Mouse (Mus musculus) erythroblast, embryonic 14.5 days (primary cell): Measurements from ENCODE around the gene Fezf1. TPM values are rescaled to one million over a fixed set of nuclear protein-coding genes. Genes with fewer than 3 reads are reported as not detected.

Experiments used
- H3K27me3 ChIP-seq: 2 replicates; pipeline ENCODE4 v1.6.1; 2012; ENCODE audit warnings: inconsistent platforms; ENCODE audit not compliant: control insufficient read depth
- H3K36me3 ChIP-seq: 2 replicates; pipeline ENCODE4 v1.6.1; 2012; ENCODE audit warnings: mild to moderate bottlenecking, inconsistent platforms; ENCODE audit not compliant: control insufficient read depth
- H3K4me1 ChIP-seq: 2 replicates; pipeline ENCODE4 v1.6.1; 2012; ENCODE audit warnings: inconsistent platforms; ENCODE audit not compliant: control insufficient read depth
- H3K4me3 ChIP-seq: replicated peaks from 2 replicates; pipeline ENCODE3; 2012; ENCODE audit warnings: moderate library complexity, mild to moderate bottlenecking, inconsistent platforms
- H3K9me3 ChIP-seq: 2 replicates; pipeline ENCODE4 v1.6.1; 2012; ENCODE audit warnings: low read length, inconsistent platforms, mixed read lengths; ENCODE audit not compliant: control insufficient read depth
- GATA1 ChIP-seq: IDR thresholded peaks from 2 replicates; pipeline ENCODE4 v1.6.1; 2012; ENCODE audit warnings: low read length, inconsistent platforms, mixed read lengths
- TAL1 ChIP-seq: IDR thresholded peaks from 3 replicates; pipeline ENCODE4 v1.6.1; 2012; ENCODE audit warnings: low read length, inconsistent platforms, mixed read lengths
- polyA plus RNA-seq: library from polyadenylated mRNA; stranded (reverse); fragments of >175 nt; gene quantifications from 2 replicates; pipeline ENCODE4 v1.2.3, GENCODE M21; 2012

Fezf1 gene
- polyA plus RNA-seq, 1 experiment = not detected

DNA sequence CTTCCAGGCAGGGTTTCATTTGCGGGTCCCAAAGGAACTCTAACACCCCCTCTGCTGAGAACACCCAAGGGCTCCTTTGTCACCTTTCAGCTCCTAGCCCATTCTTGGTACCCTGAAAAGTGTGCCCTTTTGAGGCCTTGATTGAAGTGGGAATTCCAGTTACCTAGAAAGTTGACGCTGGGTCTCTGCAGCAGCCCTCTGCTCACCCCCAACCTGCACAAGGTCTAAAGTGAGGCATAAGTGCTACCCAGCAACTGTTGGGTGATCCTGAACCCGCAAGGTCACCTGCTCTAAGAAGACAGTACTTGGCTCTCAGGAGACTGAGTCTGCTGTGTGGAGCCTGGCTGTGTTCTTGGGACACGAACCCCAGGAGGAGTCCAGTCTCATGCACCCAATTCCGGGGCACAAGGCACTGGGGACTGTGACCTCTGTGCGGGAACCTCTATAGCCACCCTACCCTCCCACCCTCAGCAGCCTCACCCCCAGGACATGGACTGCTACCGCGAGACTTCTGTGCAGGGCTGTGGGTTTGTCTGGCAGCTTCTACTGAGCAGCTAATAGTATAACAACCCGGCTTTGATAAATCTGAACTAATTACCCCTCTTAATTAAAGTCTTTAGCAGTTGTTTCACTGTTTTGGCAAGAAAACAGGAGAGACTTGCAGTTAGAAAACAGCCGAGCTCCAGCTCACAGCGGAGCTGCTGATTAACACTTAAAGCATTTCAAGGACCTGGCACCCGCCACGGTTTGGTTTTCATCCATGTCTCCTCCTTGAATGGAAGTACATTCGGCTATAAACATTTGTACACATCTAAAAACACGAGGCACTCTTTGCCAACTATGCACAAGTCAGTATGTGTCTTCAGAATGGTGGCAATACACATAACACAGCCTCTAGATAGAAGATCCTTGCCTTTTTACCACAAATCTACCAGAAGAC, 4.1 kb downstream of the Fezf1 start:
- Histone ChIP-seq H3K27me3 (peaks cover 72% of the 10 kb centered on the region), H3K36me3 (no peaks in the 10 kb centered on the region), H3K4me3 (no peak overlapping the region), H3K4me1 (no peaks in the 10 kb centered on the region), H3K9me3 (peaks cover 4% of the 10 kb centered on the region; the same call in 1 of the 2 replicates)
- TF ChIP-seq GATA1 = no peak
- TF ChIP-seq TAL1 = no peak

- Histone ChIP-seq H3K4me3 (no peak overlapping the region), H3K4me1 (no peaks in the 10 kb centered on the region), H3K36me3 (no peaks in the 10 kb centered on the region), H3K9me3 (no peaks in the 10 kb centered on the region), H3K27me3 (no peaks in the 10 kb centered on the region)
- no peak for TF ChIP-seq TAL1
- TF ChIP-seq GATA1 = no peak
Measured at GRCm38 (mm10) chr6:23211499-23211898, 36.7 kb downstream of the Fezf1 start.

DNA sequence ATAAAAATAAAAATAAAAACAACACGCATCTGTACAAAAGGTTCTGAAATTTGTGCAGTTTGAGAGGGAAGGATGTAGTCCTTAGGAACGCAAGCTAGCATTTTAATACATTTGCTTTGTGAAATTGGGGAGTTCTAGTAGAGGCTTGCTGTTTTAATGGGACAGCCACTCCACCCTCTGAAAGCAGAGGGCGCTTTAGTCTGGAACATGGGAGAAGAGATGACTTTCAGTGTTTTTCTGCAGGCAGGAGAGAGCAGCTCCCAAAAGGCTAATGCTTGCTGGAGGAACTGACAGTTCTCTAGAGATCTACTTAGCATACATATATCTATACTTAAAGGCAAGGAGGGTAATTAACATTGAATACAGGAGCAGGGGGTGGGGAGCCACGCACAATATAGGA, 40.4 kb downstream of the Fezf1 start:
- Histone ChIP-seq H3K36me3 (no peaks in the 10 kb centered on the region), H3K4me3 (no peak overlapping the region), H3K9me3 (peaks cover 1% of the 10 kb centered on the region; the same call in 1 of the 2 replicates), H3K4me1 (no peaks in the 10 kb centered on the region), H3K27me3 (no peaks in the 10 kb centered on the region; the same call in 1 of the 2 replicates)
- TF ChIP-seq TAL1 = no peak
- TF ChIP-seq GATA1 = no peak

- Histone ChIP-seq H3K36me3 (no peaks in the 10 kb centered on the region), H3K4me3 (no peak overlapping the region), H3K9me3 (peaks cover 2% of the 10 kb centered on the region; the same call in 1 of the 2 replicates), H3K27me3 (no peaks in the 10 kb centered on the region; the same call in 1 of the 2 replicates), H3K4me1 (no peaks in the 10 kb centered on the region)
- no peak for TF ChIP-seq GATA1
- TF ChIP-seq TAL1 = no peak
Measured at GRCm38 (mm10) chr6:23202630-23203029, 45.5 kb downstream of the Fezf1 start.

Other genes with a start within 250 kb of the Fezf1 start
- not detected in 2 replicates for gene Aass, start 115.4 kb downstream of the Fezf1 start, polyA plus RNA-seq